14 mouse cellular contexts compared by ENCODE assay signal in genomic region chr12:3545451-3545850, GRCm38 (mm10).
"Had no signal": no experiment of that assay in that cellular context is flagged by ENCODE, and none has a peak within 500 bp of the region (broad histone marks: within the 10 kb centered on the region; RNA-seq: fewer than 3 reads in every experiment).

No protein-coding gene starts in this region.

- H3K4me3 ChIP-seq: midbrain, embryonic 10.5 days; midbrain, embryonic 12.5 days; myocyte; neural tube, embryonic 13.5 days; neural tube, embryonic 15.5 days had no signal

- H3K9me3 ChIP-seq: midbrain, embryonic 10.5 days; midbrain, embryonic 12.5 days; neural tube, embryonic 13.5 days; neural tube, embryonic 15.5 days had no signal

- H3K9ac ChIP-seq: lung, embryonic 14.5 days; midbrain, embryonic 12.5 days; neural tube, embryonic 13.5 days; neural tube, embryonic 15.5 days had no signal

- H3K36me3 ChIP-seq: midbrain, embryonic 10.5 days; midbrain, embryonic 12.5 days; neural tube, embryonic 13.5 days; neural tube, embryonic 15.5 days had no signal

- H3K27ac ChIP-seq: midbrain, embryonic 10.5 days; midbrain, embryonic 12.5 days; neural tube, embryonic 13.5 days; neural tube, embryonic 15.5 days had no signal

- H3K4me2 ChIP-seq: lung, embryonic 14.5 days; midbrain, embryonic 12.5 days; neural tube, embryonic 13.5 days; neural tube, embryonic 15.5 days had no signal

- H3K27me3 ChIP-seq: neural tube, embryonic 13.5 days; neural tube, embryonic 15.5 days had no signal

- DNase-seq: lung, embryonic 14.5 days; lung, postnatal 10 days; lung, postnatal 4 days; right cerebral cortex, adult 18-20 months; right cerebral cortex, postnatal 25 days; right cerebral cortex, postnatal 4 days; spleen, adult 18-20 months; thymus, adult 18-20 months; thymus, postnatal 36 days had no signal
